Mouse (Mus musculus): Measurements from ENCODE around the gene Setx.

- TF ChIP-seq CTCF (IDR thresholded peaks at IDR 0.05; ENCODE audit: low read depth) = no peak
- no peak for TF ChIP-seq EP300 (IDR thresholded peaks at IDR 0.05; ENCODE audit: low read depth)
These were observed 28.0 kb downstream of the Setx start for GRCm38 (mm10) chr2:29151941-29152340.

Measured in heart, postnatal 0 days (tissue).